Mouse (Mus musculus) NIH3T3 (cell line): Measurements from ENCODE around the gene Ccdc33.

Experiments used
- DNase-seq: peaks from one replicate; pipeline ENCODE4 v3.0.0-alpha.2; 2012; ENCODE audit warnings: low read depth

Gene Ccdc33

DNA sequence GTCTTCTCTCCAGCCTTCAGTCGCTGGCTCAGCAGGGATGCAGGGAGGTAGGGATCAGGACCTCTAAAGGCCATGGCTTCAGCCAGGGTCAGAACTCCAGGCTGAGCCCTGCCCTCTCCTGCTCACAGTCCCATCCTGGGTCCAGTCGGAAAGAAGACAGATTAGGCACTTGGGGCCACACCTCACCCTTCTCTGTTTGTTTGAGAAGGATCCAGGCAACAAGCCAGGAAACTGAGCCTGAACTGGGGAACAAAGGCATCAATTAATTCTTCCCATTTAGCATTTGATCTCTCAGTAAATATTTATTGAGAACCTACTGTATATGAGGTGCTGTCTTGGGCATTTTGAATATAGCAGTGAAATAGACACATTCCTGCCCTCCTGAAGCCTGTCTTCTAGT, at the start of gene Ccdc33:
Gene Ccdc33, minus strand, starts transcription at position 153 of the 400 bp plus-strand sequence.
- DNase-seq, result no peak

DNA sequence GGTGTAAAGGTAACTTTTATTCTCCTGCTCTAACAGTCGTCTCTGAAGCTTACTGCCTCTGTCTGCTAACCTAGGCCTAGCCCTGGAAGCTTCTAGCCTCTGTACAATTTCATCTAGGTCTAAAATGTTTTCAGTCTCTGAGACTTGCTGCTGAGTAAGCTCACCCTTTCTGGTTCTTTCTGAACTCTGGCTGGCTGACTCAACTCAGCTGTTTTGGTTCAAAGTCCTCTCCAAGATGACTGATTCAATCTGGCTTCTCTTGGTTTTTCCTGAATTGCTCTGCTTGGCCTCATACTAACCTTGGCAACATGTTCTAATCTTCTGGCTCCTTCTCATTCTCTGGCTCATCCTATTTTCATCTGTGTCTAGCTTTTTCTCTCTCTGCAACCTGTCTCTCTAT, 47.2 kb upstream of the Ccdc33 start:
- no peak for DNase-seq

DNA sequence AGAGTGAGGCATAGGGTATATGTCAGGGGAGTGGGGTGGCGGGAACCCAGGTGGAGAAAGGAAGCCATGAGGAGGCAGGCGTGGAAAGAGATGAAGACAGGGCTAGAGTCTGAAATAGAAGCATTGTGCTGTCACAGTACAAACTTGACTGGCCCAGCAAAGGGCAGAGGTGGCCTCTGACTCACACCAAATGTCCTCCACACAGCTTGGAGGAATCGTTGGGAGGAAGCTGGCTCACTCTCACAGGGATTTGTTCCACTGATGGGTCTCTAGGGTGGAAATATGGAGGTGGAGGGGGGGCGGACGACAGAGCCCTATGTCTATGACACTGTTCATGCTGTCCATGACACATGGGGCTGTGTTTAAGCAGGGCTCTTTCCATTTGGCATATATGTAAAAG, 44.5 kb upstream of the Ccdc33 start:
- no peak for DNase-seq

DNA sequence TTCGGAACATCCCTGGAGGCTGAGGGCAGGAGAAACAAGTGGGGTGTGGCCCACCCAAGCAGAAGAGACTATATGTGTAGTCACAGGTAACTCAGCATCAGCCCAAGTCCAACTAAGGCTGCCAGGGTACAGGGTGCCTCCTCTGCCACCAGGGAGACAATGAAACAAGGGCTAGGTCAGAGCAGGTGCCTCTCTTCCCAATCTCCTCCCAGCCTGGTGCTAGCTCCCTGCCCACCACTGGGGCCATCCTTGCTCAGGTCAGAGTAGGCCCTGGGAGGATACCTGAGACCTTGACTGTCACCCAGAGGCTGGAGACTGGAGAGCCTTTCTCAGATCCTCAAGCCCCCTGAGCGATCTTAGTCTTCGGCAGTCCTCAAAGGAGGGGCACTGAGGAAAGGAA, 43.5 kb upstream of the Ccdc33 start:
- DNase-seq, result no peak

DNA sequence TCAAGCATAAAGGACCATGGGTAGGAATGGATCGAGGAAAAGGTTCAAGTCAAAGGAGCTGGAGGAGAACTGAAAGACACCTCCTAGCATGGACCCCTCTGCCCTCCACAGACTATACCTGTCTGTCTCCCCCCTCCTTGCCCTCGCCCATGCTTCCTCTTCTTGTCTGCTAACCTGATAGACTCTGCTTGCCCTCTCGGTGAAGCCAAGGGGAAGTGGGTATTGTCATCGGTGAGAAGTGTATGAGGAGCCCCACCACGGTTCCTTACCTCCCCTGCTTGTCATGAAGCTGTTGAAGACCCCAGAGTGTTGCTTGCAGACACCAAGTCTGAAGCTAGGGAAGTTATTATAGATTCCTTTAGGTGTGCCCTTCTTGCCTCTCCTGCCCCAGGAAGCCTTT, 41.7 kb upstream of the Ccdc33 start:
- no peak for DNase-seq

DNA sequence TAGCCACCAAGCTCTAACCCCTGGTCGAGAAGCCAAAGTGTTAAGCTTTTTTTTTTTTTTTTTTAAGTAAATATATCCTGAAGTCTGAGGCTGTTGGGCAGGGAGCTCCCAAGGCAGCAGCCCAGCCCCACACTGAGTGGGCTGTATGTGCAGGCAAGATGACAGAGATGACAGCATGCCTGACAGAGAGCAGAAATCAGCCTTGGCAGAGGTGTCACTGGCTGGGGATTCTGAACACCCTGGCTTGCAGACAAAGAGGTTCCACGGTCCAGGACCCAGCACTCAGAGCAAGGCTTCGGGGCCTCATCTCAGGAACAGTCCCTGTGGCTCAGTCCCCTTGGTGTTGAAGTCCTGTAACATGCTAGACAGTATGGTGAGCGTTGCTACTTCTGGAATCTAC, 41.2 kb upstream of the Ccdc33 start:
- no peak for DNase-seq

DNA sequence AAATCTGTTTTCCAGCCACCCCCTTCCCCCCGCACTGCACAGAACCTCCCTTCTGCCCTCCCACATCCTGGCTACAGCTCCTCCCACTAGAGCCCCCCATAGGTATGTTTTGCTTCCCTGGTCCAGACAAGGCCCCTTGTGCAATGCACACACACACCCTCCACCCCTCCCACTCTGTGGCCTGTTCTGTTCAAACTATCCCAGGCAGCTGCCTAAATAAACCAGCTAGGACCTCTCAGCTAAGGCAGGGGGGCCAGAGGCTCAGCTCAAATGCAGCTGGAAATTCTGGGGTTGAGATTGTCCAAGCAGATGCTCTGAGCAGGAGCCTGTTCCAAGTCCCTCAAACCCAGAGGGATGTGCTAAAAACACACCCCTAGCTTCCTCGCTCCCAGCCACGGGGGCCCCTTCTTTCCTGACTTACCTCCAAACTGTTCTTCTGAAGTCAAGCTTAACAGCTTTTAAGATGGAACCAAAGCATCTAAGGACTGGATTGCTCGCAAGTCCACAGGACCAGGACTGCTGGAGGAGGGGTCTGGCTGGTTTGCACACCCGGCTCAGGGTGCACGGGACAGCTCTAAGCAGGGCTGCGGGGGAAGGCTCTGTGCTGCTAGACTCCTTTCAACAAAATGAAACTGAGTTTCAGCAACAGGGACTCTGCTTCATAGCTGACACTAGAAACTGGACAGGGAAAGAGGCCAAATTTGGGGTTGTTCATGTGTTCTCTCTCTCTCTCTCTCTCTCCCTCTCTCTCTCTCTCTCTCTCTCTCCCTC, 40.1 kb upstream of the Ccdc33 start:
- peak; percentile 61 for DNase-seq

DNA sequence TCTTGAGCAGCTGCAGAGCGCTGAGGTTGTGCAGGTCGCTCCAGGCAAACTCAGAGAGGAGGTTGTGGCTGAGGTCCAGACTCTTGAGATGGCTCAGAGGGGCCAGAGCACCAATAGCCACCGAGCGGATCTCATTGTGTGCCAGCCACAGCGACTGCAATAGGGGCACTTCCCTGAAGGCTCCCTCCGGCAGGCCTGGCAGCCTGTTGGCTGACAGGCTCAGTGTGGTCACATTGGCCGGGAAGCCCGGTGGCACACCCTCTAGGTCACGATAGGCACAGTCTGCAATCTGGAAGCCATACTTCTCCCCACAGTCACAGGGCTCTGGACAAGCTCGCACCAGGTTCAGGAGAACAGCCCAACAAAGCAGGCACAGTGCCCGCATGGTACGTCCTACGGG, 39.2 kb upstream of the Ccdc33 start:
- no peak for DNase-seq

DNA sequence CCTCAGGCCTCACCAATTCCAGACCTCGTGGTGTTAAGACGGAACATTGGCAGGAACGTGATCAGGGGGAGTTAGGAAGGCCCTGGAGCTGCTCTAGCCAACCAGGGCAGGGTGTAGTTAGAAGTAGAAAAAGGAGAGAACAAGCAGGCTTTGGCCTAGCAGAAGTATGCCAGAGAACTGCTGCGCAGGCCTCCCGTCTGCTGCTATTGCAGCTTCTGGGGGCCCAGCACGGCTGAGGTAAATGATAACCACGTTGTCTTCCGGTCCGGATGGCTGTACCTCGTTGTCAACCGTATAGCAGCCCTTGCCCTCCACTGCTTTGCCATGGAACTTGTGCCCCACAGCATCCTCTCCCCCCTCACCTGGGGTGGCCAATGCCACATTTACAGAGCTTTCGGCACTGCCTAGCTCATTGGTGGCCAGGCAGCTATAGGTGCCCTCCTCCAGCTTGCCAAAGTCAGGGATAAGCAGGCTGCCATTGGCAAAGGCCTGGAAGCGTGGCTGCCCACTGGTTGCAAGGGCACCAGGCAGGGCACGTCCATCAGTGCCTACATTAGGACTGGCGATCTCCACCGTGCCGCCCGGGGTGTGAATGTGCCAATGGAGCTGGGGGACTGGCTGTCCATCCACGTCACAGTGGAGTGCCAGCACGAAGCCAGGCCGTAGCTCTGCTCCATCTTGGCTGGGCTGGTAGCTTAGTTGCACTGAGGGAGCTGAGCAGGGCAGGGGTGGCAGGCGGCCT, 38.4 kb upstream of the Ccdc33 start:
- no peak for DNase-seq

DNA sequence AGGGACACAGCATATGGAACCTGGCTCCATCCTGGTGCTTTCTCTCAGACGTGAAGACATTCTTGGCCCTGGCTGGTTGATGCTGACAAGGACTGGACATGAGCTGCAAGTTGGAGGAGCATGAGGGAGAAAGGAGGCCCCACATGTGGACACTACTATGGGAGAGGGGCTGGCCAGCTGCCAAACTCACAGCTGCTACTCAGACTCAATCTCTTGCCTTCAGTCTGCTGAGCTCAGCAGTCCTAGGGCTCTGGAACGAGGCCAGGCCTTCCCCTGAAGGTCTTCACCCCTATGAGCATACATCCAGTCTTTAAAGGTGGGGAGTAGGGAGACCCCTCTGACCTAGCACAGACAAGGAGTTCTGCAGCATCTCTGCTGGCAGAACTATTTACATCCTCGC, 36.7 kb upstream of the Ccdc33 start:
- peak; percentile 34 for DNase-seq

DNA sequence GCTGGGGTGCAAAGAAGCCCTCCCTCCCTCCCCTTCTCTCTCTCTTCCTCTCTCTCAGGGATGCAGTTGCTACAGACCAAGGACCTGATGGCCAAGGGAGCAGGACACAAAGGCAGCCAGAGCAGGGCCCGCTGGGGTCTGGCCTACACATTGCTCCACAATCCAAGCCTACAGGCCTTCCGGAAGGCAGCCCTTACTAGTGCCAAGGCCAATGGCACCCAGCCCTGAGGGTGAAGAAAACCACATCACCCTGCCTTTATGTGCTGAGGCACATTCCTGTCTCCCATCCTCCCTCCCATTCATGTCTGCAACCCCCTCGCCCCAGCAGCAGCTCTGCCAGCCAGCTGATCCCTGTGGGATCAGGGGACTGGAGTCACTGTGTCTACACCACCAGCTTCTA, 34.5 kb upstream of the Ccdc33 start:
- DNase-seq, result no peak

DNA sequence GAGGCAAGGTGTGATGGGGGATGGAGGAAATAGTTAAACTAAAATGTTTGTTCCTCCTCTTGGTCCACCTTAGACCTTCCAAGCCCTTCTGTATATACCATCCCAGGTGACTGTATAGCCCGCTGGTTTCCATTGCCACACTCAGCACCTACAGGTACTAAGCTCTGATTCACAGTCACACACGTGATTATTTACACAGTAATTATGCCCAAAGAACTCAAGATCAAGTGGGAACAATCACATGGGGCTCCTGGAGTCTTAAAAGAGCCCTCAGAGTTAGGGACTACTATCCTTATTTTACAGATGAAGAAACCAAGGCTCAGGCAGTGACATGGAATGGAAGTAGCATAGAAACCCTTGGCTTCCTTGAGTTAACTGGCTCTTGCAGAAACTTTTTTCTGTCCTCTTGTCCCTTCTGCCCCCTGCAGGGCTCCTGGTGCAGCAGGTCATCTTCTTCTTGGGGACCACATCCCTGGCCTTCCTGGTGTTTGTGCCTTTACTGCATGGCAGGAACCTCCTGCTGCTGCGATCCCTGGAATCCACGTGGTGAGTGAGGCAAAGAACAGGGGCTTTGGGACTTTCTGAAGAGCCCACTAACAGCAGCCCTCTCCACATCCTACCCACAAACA, 32.2 kb upstream of the Ccdc33 start:
- DNase-seq, result no peak

DNA sequence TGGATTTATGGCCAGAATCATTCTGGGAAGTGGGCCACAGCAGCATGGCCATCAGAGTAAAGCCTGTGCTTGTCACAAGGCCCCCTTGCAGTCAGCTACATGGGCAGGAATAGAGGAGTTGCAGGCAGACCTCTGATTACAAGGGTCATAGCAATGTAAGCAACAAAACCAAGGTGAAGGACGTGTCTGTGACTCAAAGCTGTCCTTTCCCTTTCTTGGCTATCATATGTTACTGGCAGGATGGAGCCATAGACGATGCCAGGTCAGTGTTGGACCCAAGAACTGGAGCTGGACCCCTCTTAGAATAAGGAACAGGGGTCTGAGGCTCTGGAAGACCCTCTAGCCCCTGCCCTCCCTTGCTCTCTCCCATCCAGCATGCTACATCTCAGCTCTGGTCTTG, 30.2 kb upstream of the Ccdc33 start:
- no peak for DNase-seq

DNA sequence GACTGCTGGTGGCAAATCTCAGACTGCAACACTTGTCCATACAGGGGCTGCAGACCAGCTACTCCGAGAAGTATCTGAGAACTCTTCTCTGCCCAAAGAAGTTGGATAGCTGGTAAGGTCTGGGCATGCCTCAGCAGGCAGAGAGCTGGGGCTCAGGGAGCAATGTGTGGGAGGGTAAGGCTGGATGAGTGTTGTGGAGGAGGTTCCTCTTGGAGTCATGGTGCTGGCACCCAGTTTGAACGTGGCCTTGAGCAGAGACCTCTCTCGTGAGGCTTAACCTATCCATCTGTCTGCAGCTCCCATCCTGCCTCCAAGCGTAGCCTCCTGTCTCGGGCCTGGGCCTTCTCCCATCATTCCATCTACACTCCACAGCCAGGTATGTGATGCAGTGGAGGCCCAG, 26.8 kb upstream of the Ccdc33 start:
- DNase-seq, result no peak

DNA sequence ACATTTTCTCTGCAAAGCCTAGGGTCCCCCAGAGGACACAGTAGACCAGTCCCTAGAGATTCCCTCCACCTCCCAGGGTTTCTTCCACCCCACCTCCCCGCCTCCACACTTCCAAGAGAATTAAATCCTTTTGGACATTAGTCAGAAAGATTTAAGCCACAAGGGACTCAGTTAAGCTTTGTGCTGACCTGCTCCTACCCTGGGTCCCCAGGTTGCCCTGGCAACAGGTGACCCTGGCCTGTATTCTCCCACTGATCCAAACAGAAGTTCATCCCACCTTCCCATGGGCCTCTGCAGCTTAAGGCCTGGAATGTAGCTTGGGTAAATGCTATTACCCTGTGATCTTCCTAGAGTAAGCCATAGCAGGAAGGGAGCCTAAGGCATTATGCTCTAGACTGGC, 26.0 kb upstream of the Ccdc33 start:
- DNase-seq, result no peak

DNA sequence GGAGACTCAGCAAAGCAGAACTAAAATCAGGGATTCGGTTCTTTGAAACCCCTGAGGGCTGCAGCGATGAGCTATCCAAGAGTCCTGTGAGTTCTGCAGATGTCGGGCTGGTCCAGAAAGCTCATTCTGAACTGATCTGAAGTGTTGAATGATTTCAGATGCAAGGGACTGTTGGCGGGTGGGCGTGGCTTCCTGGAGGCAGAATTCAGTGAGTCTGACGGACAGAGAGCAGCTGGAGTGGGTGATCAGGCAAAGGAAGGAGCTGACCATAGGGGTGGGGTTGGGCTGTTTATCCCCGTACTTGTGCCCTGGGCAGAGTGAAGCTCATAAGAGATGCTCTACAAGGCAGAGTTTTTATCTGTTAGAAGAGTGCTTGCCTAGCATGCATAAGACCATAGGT, 24.8 kb upstream of the Ccdc33 start:
- no peak for DNase-seq

DNA sequence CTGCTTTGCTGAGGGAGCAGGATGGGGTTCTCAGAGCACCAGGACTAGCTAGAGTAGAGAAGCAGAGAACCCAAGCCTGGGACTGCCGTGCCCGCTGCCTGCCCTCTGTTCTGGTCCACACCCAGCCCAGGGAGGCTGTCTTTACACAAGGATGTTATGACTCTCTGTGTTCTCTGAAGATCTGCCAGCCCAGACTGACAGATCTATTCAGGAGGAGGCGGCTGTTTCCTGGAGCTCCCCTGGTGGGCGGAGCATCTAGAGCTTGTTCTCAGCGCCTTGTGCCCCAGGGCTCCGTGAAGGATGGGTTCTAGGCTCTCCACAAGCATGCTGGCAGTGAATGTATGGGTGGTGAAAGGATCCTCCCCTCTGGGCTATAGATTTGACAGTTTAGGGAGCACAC, 21.3 kb upstream of the Ccdc33 start:
- peak; percentile 61 for DNase-seq

DNA sequence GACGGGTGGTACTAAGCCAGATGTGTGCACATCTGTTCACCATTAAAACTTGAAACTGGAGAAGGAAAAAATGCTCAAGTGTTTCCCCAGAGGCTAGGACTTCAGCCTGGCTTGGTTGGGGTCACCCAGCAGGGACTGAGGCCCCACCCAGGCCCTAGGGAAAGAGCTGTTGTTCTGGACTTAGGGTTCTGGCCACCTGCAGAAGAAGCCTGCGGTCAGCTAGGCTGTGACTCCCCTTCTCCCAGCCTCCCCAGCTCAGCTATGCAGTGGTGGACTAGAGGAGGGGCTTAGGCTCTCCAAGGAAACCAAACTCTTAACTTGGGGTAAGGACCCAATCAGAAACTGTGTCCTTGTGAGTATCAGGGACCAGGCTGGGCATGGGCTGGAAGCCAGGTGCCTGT, 17.3 kb upstream of the Ccdc33 start:
- DNase-seq, result peak; percentile 12

DNA sequence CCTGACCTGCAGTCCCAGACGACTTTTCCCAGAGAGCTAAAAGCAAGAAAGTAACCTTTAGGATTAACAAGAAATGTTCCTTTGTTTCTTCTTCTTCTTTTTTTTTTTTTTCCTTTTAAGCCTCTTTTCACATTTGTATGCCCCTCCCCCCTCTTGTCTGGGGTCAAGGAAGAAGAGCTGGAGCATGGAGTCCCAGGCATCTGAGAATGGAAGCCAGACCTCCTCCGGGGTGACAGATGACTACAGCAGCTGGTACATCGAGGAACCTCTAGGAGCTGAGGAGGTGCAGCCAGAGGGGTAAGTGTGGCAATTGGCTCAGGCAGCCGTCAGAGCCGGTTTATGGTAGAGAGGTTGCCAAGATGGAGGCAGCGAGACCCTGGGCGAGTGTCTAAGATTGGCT, 16.3 kb upstream of the Ccdc33 start:
- no peak for DNase-seq

DNA sequence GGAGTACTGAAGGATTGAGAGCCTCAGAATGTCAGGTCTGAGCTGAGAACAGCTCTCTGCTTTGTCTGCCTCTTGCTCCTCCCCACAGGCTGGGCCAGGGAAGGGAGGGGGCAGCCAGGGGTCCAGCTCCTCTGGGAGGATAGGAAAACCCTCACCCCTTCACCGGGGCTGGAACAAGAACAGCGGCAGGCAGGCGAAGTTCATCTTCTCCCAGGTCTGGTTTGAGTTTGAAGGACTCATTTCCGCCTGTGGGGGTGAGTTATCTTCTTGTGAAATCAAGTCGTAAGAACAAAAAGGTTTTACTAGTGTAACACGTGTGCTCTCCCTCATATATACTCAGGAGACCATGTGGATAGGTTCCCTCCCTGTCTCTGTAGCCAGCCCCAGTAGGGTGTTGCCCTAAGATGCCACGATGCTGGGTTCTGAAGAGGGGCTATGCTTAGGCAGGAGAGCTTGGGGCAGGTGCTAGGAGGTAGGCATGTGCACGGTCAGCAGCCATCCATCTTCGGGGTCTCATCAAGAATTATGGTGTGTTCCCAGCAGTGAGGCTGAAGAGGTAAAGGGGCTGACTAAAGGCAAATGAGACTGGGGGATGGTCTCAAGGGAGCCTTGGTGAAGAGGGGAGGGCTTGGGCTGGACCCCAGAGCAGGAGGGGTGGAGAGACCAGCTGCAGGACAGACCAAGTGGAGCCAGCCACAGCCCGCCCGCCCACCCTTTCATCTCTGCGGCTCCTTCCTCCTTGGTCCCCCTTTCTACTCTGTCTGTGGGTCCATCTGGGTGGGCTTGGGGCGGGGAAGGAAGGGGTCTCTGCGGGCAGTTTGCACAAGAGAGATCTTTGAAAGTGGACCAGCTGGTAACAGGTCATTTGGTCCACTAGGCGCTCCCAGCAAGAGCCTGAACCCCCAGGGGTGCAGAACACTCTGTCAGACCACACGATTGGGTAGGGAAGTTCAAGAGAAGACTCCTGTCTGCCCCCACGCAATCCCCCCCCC, 15.6 kb upstream of the Ccdc33 start:
- DNase-seq, result no peak

DNA sequence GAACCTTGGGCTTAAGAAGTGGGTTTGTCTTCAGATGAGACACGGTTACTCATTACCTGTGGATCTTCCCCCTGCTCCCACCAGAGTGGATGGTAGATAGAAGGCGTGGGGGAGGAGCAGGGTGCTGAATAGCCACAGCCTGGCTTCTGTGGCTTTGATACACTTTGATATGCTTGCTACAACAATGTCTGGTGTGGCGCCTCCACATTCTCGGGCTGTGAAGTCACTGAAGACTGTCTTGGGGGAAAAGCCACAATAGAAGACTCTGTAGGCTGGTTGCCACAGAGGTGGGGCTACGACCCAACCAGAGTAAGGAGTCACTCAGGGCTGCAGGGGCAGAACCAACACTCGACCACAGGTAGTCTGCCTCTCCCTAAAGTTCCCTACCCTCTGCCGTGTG, 13.1 kb upstream of the Ccdc33 start:
- DNase-seq, result no peak

DNA sequence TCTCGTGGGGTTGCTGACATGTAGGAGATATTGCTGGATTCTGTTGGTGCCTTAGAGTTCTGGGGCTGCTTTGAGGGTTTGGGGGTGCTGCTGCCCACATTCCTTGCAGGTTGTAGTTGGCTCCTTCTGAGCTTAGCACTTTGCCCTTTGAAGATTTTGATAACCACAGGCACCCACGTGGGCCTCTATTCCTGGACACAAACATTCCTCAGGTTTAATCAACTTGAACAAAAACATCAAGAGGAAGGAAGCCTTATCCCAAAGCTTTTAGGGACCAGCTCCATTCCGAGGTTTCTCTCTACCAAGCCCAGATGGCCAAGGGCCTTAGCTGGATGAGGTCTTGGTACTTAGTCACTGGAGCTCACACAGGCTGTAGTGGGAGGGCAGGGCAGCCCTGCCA, 12.3 kb upstream of the Ccdc33 start:
- DNase-seq, result no peak
